Mouse (Mus musculus) urinary bladder, postnatal 10 days (tissue): ENCODE results near the gene Kif16b.
"Not testable (repeated sequence)": the region's sequence is repeated elsewhere in the genome, so short reads cannot be mapped to it uniquely, and the experiment has no call there.

ENCODE experiments used
- DNase-seq: peaks from one replicate; pipeline ENCODE4 v3.0.0; 2022; ENCODE audit warnings: low spot score

Gene Kif16b

GRCm38 (mm10) chr2:142590284-142590724, 311.0 kb downstream of the Kif16b start:
- no peak for DNase-seq

GRCm38 (mm10) chr2:142589403-142590283, 311.7 kb downstream of the Kif16b start:
- DNase-seq: no peak

GRCm38 (mm10) chr2:142585845-142586244, 315.5 kb downstream of the Kif16b start:
- no peak for DNase-seq

- DNase-seq: no peak
Measured at GRCm38 (mm10) chr2:142584851-142585737, 316.2 kb downstream of the Kif16b start.

GRCm38 (mm10) chr2:142580449-142580848, 320.9 kb downstream of the Kif16b start:
- DNase-seq: no peak

GRCm38 (mm10) chr2:142577414-142577813, 323.9 kb downstream of the Kif16b start:
- not testable (repeated sequence) for DNase-seq

- no peak for DNase-seq
Measured at GRCm38 (mm10) chr2:142569771-142570170, 331.6 kb downstream of the Kif16b start.
